Mouse (Mus musculus): ENCODE results near the gene Ltbp4. TPM values are rescaled to one million over a fixed set of nuclear protein-coding genes. Genes with fewer than 3 reads are reported as not detected.

Gene Ltbp4
- polyA plus RNA-seq (2014; fragmentation: Illumina TruSeq; extraction: RNeasy Lipid Tissue Mini Kit (QIAGEN cat#74804); ENCODE audit: low read depth, low replicate concordance), result 2.3 TPM

DNA sequence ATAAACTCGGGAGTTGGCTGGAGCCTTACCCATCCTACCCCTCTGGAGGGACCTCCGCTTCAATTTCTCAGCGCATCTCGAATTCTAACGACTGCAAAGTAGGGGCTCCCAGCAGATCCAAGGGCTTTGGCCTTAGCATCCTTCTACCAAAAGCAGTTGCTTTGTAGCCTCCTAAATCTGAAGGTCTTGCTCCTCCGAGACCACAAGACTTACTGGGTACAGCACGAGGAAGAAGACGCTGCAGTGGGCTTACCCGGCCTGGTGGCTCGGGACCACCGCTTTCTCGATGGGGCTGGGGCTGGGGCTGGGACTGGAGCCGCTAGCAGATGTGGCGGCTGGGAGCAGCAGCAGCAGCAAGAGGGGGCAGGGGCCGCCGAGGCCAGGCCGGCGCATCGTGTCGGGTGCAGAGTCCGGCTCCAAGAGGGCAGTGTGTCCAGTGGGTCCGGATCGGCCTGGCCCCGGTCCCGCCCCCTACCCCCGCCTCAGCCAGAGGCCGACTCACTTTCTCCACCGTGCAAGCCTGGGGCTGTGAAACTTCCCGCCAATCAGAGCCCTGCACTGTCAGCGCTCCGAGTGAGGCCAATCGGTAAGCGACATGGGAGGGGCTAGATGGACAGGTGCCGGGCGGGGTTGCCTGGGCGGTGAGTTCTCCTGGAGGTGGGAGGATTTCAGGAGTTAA, at the start of gene Ltbp4:
Gene Ltbp4, minus strand, starts transcription at position 518 of the 679 bp plus-strand sequence.

DNA sequence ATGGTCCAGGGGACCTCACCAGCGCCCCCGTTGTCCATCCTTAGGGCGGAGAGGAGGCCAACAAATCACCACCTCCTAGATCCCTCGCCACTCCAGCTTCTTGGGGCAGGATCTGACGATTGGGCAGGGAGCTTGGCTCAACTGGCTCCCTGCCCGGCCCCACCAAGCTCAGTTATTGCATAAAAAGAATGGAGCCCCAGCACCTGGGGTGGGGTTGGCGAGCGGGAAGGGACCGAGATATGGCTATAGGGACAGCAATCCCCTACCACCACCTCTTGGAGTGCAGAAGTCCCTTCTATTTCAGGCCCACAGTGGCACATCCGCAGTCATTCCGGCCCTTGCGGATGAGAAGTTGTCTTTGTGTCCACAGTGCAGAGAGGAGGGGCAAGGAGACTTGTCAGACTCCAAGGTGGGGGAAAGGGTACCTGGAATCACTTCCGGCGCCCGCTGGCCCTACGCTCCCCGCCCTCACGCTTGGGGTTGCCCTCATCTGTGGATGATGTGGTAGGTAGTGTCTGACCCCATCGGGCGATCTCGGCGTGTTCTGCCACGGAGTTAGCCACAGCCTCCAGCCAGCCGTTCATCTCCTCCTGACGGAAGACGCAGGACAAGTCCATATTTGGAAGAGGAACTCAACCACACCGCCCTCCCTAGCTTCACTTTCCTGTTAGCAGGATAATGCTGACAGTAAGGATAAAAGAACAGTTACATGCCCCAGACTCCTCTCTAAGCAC, 19.5 kb upstream of the Ltbp4 start, which contains the start of gene Gm20479:
Gene Gm20479, minus strand, starts transcription at position 559 of the 734 bp plus-strand sequence.

DNA sequence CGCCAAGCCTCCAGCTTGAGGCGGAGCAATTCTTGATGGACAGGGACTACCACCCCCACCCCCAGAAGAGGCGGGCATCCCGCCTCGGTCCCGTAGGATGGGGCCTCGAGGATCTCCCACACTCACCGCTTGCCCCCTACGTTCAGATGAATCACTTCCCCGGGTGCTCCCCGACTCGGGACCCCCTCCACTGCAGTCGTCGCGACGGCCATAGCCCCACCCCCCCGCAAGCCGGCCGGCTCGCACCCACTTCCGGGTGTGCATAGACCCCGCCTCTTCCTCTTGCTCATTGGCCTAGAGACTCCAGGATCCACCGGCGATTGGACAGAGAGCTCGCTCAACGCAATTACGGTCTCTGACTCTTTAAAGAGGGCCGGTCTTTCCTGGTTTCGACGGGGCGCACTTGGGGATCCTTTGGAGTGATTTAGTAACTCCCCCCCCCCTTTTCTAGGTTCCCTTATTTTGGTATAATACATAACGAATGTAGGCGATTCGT, 18.3 kb upstream of the Ltbp4 start, which contains the start of gene Shkbp1:
Gene Shkbp1, minus strand, starts transcription at position 275 of the 496 bp plus-strand sequence.

DNA sequence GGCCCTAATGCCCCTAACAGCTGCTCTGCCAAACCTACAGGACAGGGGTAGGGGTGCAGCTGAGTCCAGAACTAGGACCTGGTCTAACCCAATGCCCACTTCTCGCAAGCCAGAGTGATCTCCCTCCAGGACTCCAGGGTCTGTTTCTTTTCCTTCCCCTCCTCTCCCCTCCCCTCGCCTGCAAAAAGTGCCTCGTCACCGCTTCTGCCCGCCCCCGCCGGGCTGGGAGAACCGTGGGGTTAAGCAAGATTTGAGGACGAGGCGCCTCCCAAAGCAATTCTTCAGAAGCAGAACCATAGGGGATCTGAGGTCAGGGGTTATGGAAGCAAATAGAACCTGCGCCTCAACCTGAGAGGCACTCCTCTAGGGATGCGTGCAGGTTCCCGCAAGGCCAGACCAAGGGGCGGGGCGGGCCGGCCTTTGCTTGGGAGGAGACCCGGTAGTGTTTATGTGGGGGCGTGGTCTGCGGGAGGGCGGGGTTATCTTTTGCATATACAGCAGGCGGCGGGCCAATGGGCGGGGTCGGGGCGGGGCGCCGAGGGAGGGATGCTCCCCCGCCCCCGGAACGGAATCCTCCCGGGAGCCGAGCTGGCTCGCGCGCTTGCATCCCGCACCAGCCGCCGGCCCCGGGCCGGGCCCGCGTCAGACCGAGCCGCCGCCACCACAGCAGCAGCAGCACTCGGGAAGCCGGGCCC, 79.1 kb downstream of the Ltbp4 start, which contains the start of gene Numbl:
Gene Numbl, plus strand, starts transcription at position 229 of the 695 bp plus-strand sequence.

Other genes starting within 250 kb of the Ltbp4 start
- gene Cyp2f2, start 217.8 kb downstream of the Ltbp4 start, polyA plus RNA-seq (2014; fragmentation: Illumina TruSeq; extraction: RNeasy Lipid Tissue Mini Kit (QIAGEN cat#74804); ENCODE audit: low read depth, low replicate concordance), result 3.7 TPM
- gene Cyp2t4, start 184.0 kb downstream of the Ltbp4 start, polyA plus RNA-seq (2014; fragmentation: Illumina TruSeq; extraction: RNeasy Lipid Tissue Mini Kit (QIAGEN cat#74804); ENCODE audit: low read depth, low replicate concordance), result not detected
- 7.7 TPM for gene Egln2, start 170.9 kb downstream of the Ltbp4 start, polyA plus RNA-seq (2014; fragmentation: Illumina TruSeq; extraction: RNeasy Lipid Tissue Mini Kit (QIAGEN cat#74804); ENCODE audit: low read depth, low replicate concordance)
- gene Rab4b, start 158.8 kb downstream of the Ltbp4 start, polyA plus RNA-seq (2014; fragmentation: Illumina TruSeq; extraction: RNeasy Lipid Tissue Mini Kit (QIAGEN cat#74804); ENCODE audit: low read depth, low replicate concordance), result 5.2 TPM
- gene Gm21983, start 156.6 kb downstream of the Ltbp4 start, polyA plus RNA-seq (2014; fragmentation: Illumina TruSeq; extraction: RNeasy Lipid Tissue Mini Kit (QIAGEN cat#74804); ENCODE audit: low read depth, low replicate concordance), result not detected
- gene Mia, start 156.5 kb downstream of the Ltbp4 start, polyA plus RNA-seq (2014; fragmentation: Illumina TruSeq; extraction: RNeasy Lipid Tissue Mini Kit (QIAGEN cat#74804); ENCODE audit: low read depth, low replicate concordance), result not detected
- 7.2 TPM for gene BC024978, start 141.9 kb downstream of the Ltbp4 start, polyA plus RNA-seq (2014; fragmentation: Illumina TruSeq; extraction: RNeasy Lipid Tissue Mini Kit (QIAGEN cat#74804); ENCODE audit: low read depth, low replicate concordance)
- gene Snrpa, start 141.4 kb downstream of the Ltbp4 start, polyA plus RNA-seq (2014; fragmentation: Illumina TruSeq; extraction: RNeasy Lipid Tissue Mini Kit (QIAGEN cat#74804); ENCODE audit: low read depth, low replicate concordance), result 4.7 TPM
- 2.8 TPM for gene Itpkc, start 109.0 kb downstream of the Ltbp4 start, polyA plus RNA-seq (2014; fragmentation: Illumina TruSeq; extraction: RNeasy Lipid Tissue Mini Kit (QIAGEN cat#74804); ENCODE audit: low read depth, low replicate concordance)
- 0.54 TPM for gene Coq8b, start 104.7 kb downstream of the Ltbp4 start, polyA plus RNA-seq (2014; fragmentation: Illumina TruSeq; extraction: RNeasy Lipid Tissue Mini Kit (QIAGEN cat#74804); ENCODE audit: low read depth, low replicate concordance)
- gene Numbl, start 79.3 kb downstream of the Ltbp4 start, polyA plus RNA-seq (2014; fragmentation: Illumina TruSeq; extraction: RNeasy Lipid Tissue Mini Kit (QIAGEN cat#74804); ENCODE audit: low read depth, low replicate concordance), result 0.50 TPM
- 2.5 TPM for gene Shkbp1, start 18.3 kb upstream of the Ltbp4 start, polyA plus RNA-seq (2014; fragmentation: Illumina TruSeq; extraction: RNeasy Lipid Tissue Mini Kit (QIAGEN cat#74804); ENCODE audit: low read depth, low replicate concordance)
- gene Gm20479, start 19.7 kb upstream of the Ltbp4 start, polyA plus RNA-seq (2014; fragmentation: Illumina TruSeq; extraction: RNeasy Lipid Tissue Mini Kit (QIAGEN cat#74804); ENCODE audit: low read depth, low replicate concordance), result not detected
- not detected for gene Sptbn4, start 110.0 kb upstream of the Ltbp4 start, polyA plus RNA-seq (2014; fragmentation: Illumina TruSeq; extraction: RNeasy Lipid Tissue Mini Kit (QIAGEN cat#74804); ENCODE audit: low read depth, low replicate concordance)
- gene Blvrb, start 110.3 kb upstream of the Ltbp4 start, polyA plus RNA-seq (2014; fragmentation: Illumina TruSeq; extraction: RNeasy Lipid Tissue Mini Kit (QIAGEN cat#74804); ENCODE audit: low read depth, low replicate concordance), result 1.6 TPM
- 2.6 TPM for gene Sertad3, start 136.1 kb upstream of the Ltbp4 start, polyA plus RNA-seq (2014; fragmentation: Illumina TruSeq; extraction: RNeasy Lipid Tissue Mini Kit (QIAGEN cat#74804); ENCODE audit: low read depth, low replicate concordance)
- 1.1 TPM for gene Sertad1, start 149.2 kb upstream of the Ltbp4 start, polyA plus RNA-seq (2014; fragmentation: Illumina TruSeq; extraction: RNeasy Lipid Tissue Mini Kit (QIAGEN cat#74804); ENCODE audit: low read depth, low replicate concordance)
- gene Prx, start 161.6 kb upstream of the Ltbp4 start, polyA plus RNA-seq (2014; fragmentation: Illumina TruSeq; extraction: RNeasy Lipid Tissue Mini Kit (QIAGEN cat#74804); ENCODE audit: low read depth, low replicate concordance), result 0.16 TPM
- gene Hipk4, start 185.6 kb upstream of the Ltbp4 start, polyA plus RNA-seq (2014; fragmentation: Illumina TruSeq; extraction: RNeasy Lipid Tissue Mini Kit (QIAGEN cat#74804); ENCODE audit: low read depth, low replicate concordance), result 0.38 TPM
- gene Pld3, start 215.5 kb upstream of the Ltbp4 start, polyA plus RNA-seq (2014; fragmentation: Illumina TruSeq; extraction: RNeasy Lipid Tissue Mini Kit (QIAGEN cat#74804); ENCODE audit: low read depth, low replicate concordance), result not detected
- 2.4 TPM for gene 2310022A10Rik, start 215.5 kb upstream of the Ltbp4 start, polyA plus RNA-seq (2014; fragmentation: Illumina TruSeq; extraction: RNeasy Lipid Tissue Mini Kit (QIAGEN cat#74804); ENCODE audit: low read depth, low replicate concordance)